Mouse (Mus musculus): ENCODE measurements around the gene Ppp1r16b.

DNA sequence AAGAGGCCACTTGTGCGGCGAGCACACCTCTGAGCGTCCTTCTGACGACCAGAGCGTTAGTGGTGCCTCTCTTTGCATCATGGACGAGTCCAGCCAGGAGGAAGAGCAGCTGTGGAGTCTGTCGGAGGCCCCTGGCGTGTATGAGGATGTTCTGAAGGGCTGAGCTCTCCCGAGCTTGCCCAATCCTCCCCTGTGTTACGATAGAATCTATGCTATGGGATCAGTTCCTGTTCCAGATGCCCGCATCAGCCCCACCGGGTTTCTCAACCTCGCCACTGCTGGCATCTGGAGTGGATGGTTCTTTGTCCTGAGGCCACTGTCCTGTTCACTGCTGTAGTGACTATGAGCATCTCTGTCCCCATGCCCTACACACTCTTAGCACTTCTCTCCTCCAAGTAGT, 107.6 kb downstream of the Ppp1r16b start:
- TF ChIP-seq CTCF (conservative IDR thresholded peaks at IDR 0.05; ENCODE audit: insufficient read depth, insufficient read length, low read depth, low read length), result no peak
- TF ChIP-seq POLR2A (IDR thresholded peaks at IDR 0.05; ENCODE audit: low read depth, low read length), result no peak

Measured in kidney, adult 2 months (tissue).